Mouse (Mus musculus) thymus, adult 2 months (tissue): ENCODE data around the gene Nap1l2.

Experiments used
- CTCF ChIP-seq: fragments of 200-500 bp; IDR thresholded peaks from 2 replicates; pipeline ENCODE4 v1.5.1; 2012; ENCODE audit warnings: mild to moderate bottlenecking, control low read depth, low read length, moderate library complexity, borderline replicate concordance; ENCODE audit not compliant: control insufficient read depth, poor library complexity, insufficient read depth; ENCODE audit errors: extremely low read depth
- POLR2A ChIP-seq: fragments of 200-500 bp; IDR thresholded peaks from 2 replicates; pipeline ENCODE4 v1.6.1; 2012; ENCODE audit warnings: mild to moderate bottlenecking, low read length, control low read depth, moderate library complexity; ENCODE audit not compliant: control insufficient read depth, poor library complexity, insufficient read depth; ENCODE audit errors: extremely low read depth

DNA sequence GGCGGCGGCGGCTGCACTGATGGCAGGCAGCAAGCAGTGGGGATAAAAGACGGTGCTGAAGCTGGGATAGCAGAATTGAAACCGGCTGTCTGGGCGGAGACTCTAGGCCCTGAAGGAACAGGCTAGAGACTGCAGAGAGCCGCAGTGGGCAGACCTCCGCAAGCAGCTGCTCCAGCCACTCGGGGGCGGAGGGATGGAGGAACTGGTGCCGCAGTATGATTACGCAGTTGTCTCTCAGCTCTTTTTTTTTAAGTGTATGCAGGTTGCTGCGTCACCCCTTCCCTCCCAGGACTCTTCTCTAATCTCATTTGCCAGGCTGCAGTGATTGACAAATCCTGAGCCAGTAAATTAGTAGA lies at the start of gene Nap1l2:
- TF ChIP-seq CTCF, result no peak
- TF ChIP-seq POLR2A, result no peak
